Mouse (Mus musculus) embryonic facial prominence, embryonic 15.5 days (tissue): ENCODE results near the gene Ush1g. TPM values are rescaled to one million over a fixed set of nuclear protein-coding genes. Genes with fewer than 3 reads are reported as not detected.

Experiments used
- ATAC-seq: fragments of 200-750 bp; cut with Nextera tagmentation; 2 replicates; pipeline ENCODE4 v1.8.0; 2017; ENCODE audit warnings: low read depth, moderate TSS enrichment; ENCODE audit not compliant: insufficient number of reproducible peaks, low FRiP score, low TSS enrichment
- H3K27ac ChIP-seq: fragments of 300-500 bp; sonication (generic); replicated peaks from 2 replicates; pipeline ENCODE4 v1.5.1; 2015; ENCODE audit warnings: mild to moderate bottlenecking, inconsistent platforms
- H3K27me3 ChIP-seq: fragments of 300-500 bp; sonication (generic); 2 replicates; pipeline ENCODE4 v1.6.1; 2015; ENCODE audit warnings: inconsistent platforms
- H3K36me3 ChIP-seq: fragments of 300-500 bp; sonication (generic); 2 replicates; pipeline ENCODE4 v1.6.1; 2015; ENCODE audit warnings: mild to moderate bottlenecking, inconsistent platforms
- H3K4me1 ChIP-seq: fragments of 300-500 bp; sonication (generic); 2 replicates; pipeline ENCODE4 v1.6.1; 2015; ENCODE audit warnings: inconsistent platforms
- H3K4me2 ChIP-seq: fragments of 300-500 bp; sonication (generic); replicated peaks from 2 replicates; pipeline ENCODE4 v1.6.1; 2015; ENCODE audit warnings: mild to moderate bottlenecking, inconsistent platforms
- H3K4me3 ChIP-seq: fragments of 300-500 bp; sonication (generic); replicated peaks from 2 replicates; pipeline ENCODE4 v1.5.1; 2015; ENCODE audit warnings: mild to moderate bottlenecking, inconsistent platforms
- H3K9ac ChIP-seq: fragments of 300-500 bp; sonication (generic); 2 replicates; pipeline ENCODE4 v1.6.1; 2015; ENCODE audit warnings: inconsistent platforms
- H3K9me3 ChIP-seq: fragments of 300-500 bp; sonication (generic); replicated peaks from 2 replicates; pipeline ENCODE4 v1.6.1; 2016; ENCODE audit warnings: inconsistent platforms
- WGBS: fragments of 180-500 bp; shearing (Covaris S2); methylation state at CpG from one replicate; pipeline ENCODE4 v1.1.7; 2015; 5-methylcytosine and 5-hydroxymethylcytosine counted together
- polyA plus RNA-seq: library from polyadenylated mRNA; unstranded; fragments of >200 nt; fragmentation: Nextera tagmentation; extraction: Ambion mirVana; gene quantifications from 2 replicates; pipeline ENCODE4 v1.2.1, GENCODE M21; 2015

Ush1g gene
- polyA plus RNA-seq, 1 experiment from 2014 or later: 0.12 TPM

DNA sequence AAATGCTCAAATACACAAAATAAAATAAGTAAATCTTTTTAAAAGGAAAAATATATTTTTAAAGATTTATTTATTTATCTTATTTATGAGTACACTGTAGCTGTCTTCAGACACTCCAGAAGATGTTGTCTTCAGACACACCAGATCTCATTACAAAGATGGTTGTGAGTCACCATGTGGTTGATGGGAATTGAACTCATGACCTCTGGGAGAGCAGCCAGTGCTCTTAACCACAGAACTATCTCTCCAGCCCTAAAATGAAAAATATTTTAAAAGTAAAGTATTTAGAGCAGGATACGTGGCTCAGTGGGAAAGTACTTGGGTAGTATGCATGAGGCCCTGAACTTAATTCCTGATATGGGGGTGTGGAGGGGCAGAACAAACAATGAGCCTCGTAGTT is 20.5 kb downstream of the Ush1g start:
- peaks cover 34% of the 10 kb centered on the region for H3K27me3 ChIP-seq
- H3K27ac ChIP-seq: no peak overlapping the region
- H3K4me2 ChIP-seq: no peak overlapping the region
- WGBS: 79% methylated on average over 2 of the region's 2 CpGs
- peaks cover 18% of the 10 kb centered on the region for H3K4me1 ChIP-seq
- H3K9ac ChIP-seq: no peak overlapping the region
- ATAC-seq: no peak
- no peaks in the 10 kb centered on the region for H3K36me3 ChIP-seq
- 0 out of 2 replicates have a peak, but pooled peaks cover 4% of the 10 kb centered on the region for H3K9me3 ChIP-seq
- H3K4me3 ChIP-seq: no peak overlapping the region

DNA sequence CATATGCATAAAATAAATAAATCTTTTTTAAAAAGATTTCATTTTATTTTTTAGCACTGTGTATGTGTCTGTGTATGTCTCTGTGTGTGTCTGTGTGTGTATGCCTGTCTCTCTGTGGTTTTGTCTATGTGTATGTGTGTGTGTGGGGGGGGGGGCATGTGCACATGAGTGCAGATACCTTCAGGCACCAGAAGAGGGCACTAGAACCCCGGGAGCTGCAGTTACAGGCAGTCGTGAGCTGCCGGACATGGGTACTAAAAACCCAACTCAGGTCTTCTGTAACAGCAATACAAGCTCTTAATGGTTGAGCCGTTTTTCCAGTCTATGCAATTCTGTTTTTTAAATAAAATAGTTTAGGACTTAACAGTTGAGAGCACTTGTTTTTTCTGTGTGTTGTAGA is 21.1 kb downstream of the Ush1g start:
- no peaks in the 10 kb centered on the region for H3K36me3 ChIP-seq

DNA sequence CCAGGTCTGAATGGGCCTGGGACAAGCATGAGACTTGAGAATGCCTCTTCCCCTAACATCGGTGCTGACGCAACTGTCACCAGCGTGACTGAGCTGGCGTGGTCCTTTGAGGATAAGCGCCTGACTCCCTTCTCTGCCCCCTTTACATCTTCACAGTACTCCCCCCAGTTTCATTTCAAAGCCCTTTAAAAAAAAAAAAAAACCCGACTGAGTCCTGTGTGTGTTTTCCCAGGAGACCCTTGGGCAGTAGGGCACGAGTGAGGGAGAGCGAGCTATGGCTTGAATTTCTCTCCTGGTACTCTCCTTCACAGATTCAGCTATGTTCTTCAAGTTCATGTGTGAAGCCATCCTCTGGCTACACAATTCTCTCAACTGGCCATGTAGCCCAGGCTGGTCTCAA is 23.7 kb downstream of the Ush1g start:
- H3K9ac ChIP-seq: no peak overlapping the region
- 46% methylated on average over 8 of the region's 8 CpGs for WGBS
- ATAC-seq: no peak
- H3K4me3 ChIP-seq: no peak overlapping the region
- peaks cover 40% of the 10 kb centered on the region for H3K27me3 ChIP-seq
- H3K4me2 ChIP-seq: no peak overlapping the region
- no peaks in the 10 kb centered on the region for H3K36me3 ChIP-seq
- 0 out of 2 replicates have a peak, but pooled peaks cover 4% of the 10 kb centered on the region for H3K9me3 ChIP-seq
- no peak overlapping the region for H3K27ac ChIP-seq
- H3K4me1 ChIP-seq: peaks cover 9% of the 10 kb centered on the region

More for the DNA sequence above, 21.1 kb downstream of the Ush1g start:
- H3K4me2 ChIP-seq: no peak overlapping the region
- H3K9me3 ChIP-seq: 0 out of 2 replicates have a peak, but pooled peaks cover 4% of the 10 kb centered on the region
- H3K27me3 ChIP-seq: peaks cover 40% of the 10 kb centered on the region
- no peak overlapping the region for H3K4me3 ChIP-seq
- no peak overlapping the region for H3K9ac ChIP-seq
- WGBS: 85% methylated on average over 4 of the region's 4 CpGs
- no peak overlapping the region for H3K27ac ChIP-seq
- peaks cover 18% of the 10 kb centered on the region for H3K4me1 ChIP-seq
- no peak for ATAC-seq

DNA sequence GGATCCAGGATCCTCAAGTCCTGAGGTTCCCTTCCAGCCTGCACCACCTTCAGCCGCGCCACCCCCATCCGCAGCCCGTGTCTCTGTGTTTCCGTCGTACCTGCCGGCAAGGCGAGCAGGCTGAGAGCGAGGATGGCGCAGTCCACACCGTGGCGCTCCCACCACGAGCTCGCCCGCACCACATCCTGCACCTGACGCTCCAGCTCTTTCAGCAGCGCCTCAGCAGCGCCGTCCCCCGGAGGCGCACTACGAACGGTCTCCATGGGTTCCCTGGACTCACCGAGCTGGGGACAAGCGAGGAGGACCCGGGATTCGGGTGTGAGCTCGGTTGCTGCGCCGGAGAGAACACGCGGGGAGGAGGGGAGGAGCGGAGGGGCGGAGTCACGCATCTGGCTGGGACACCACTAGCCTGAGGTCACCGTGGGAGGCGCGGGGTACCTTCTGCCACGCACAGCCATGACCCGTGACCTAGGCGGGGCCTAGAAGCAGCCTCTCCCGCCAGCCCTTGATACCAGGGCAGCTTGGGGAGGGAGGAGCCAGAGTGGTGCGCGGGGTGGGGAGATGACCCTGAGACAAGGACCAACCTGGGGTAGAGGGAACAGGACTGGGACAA is 24.5 kb downstream of the Ush1g start, which contains the start of gene Fads6:
Gene Fads6 (minus strand): TSS at position 450 of the 613 bp plus-strand sequence.
- peak within 1 kb of the TSS; percentile 44 for H3K4me3 ChIP-seq
- peaks cover 40% of the 10 kb centered on the region for H3K27me3 ChIP-seq
- no peaks in the 10 kb centered on the region for H3K36me3 ChIP-seq
- under 1% methylated on average over 43 of the region's 44 CpGs for WGBS
- peaks cover 9% of the 10 kb centered on the region for H3K4me1 ChIP-seq
- H3K9ac ChIP-seq: no peak within 1 kb of the TSS
- H3K27ac ChIP-seq: no peak within 1 kb of the TSS
- peak; percentile 41; the same call in 1 of the 2 replicates for ATAC-seq
- H3K9me3 ChIP-seq: 0 out of 2 replicates have a peak, but pooled peaks cover 4% of the 10 kb centered on the region
- peak within 1 kb of the TSS; percentile 88 for H3K4me2 ChIP-seq

DNA sequence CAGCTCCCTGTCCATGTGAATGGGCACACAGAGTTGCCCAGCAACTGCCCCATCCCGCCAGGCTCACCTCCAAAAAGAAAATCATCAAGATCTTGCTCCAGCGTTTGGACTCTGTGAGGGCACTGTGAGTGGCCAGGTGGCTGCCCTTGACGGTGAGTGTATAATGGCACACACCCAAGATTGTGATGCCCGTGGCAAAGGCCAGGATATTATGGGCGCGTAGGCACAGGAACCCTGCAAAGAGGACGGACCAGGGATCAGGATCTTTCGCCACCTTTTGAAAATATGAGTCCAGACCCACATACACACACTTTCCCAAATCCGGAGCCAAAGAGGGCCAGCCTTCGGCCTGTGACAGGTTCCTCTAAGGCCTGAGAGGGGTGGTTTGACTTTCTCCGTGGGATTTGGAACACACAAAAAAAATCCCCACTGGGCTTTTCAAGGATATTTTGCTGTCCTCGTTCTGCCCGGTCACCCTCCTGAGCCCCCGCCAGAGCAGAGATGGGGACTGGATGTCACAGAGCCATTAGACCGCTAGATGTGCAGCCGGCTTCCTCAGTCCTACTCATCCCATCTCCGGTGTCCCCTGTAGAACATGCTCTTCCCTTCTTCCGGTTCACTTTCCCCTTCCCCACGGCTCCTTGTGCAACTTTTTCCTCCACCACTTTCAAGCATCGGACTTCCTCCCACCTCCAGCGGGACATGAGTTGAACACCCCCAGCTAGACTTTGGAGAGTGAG is 25.2 kb downstream of the Ush1g start:
- no peak for ATAC-seq
- Histone ChIP-seq H3K9ac (no peak overlapping the region), H3K4me1 (peaks cover 9% of the 10 kb centered on the region), H3K9me3 (0 out of 2 replicates have a peak, but pooled peaks cover 4% of the 10 kb centered on the region), H3K4me3 (peak overlapping the region; percentile 44), H3K4me2 (peak overlapping the region; percentile 88), H3K36me3 (no peaks in the 10 kb centered on the region), H3K27me3 (peaks cover 40% of the 10 kb centered on the region), H3K27ac (no peak overlapping the region)
- 56% methylated on average over 21 of the region's 21 CpGs for WGBS

DNA sequence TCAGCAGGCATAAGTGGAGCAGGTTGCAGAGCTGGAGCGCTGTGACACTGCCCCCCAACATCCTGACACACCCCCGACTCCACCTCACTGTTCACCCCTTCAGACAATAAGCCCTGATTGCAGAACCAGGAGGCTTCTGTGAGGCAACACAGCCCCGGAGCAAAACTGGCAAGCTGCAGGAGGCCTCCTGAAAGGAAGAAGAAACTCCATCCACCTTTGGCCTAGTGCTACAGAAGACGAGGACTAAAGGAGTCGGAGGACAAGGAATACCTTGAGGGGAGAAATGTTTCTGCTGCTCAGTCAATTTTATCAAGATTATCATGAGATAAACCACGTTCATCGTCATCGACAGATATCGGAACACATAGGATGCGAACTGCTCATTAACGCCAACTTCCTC is 25.9 kb downstream of the Ush1g start:
- Histone ChIP-seq H3K27ac (no peak overlapping the region), H3K4me1 (peaks cover 9% of the 10 kb centered on the region), H3K27me3 (peaks cover 40% of the 10 kb centered on the region), H3K4me2 (no peak overlapping the region), H3K36me3 (no peaks in the 10 kb centered on the region), H3K9ac (no peak overlapping the region), H3K4me3 (no peak overlapping the region), H3K9me3 (0 out of 2 replicates have a peak, but pooled peaks cover 3% of the 10 kb centered on the region)
- WGBS: 83% methylated on average over 11 of the region's 11 CpGs
- no peak for ATAC-seq

DNA sequence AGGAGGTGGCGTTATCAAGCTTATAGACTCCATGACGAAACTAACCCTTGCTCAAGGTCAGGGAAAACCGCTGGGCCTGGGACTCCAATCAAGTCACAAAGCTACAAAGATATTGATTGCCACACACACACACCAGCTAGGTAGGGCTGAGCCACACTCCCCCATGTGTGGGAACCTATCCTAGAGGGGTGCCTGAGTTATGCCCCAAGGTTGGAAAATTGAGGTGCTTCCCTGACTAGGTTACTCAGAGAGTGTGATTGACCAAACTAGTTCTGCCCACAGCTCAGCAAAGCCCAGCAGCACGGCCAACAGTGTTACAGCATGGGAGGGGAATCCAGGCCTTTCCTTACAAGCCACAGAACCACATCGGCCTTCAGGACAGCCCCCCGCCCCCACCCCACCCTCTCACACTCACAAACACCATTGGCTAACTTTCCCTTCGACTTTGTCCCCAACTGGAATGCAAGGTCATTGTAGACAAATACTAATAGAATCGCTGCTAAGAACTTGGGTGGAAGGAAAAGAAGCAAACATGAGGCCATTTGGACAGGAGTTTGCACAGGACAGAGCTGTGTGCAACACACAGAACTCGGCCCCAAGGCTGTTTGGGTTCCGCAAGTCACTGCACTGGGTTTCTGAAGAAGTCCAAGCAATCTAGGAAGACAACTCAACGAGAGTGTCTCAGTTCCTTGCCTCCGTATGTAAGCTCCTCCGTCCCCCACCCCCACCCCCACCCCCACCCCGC is 29.0 kb downstream of the Ush1g start:
- peaks cover 20% of the 10 kb centered on the region for H3K27me3 ChIP-seq
- H3K4me3 ChIP-seq: no peak overlapping the region
- no peak overlapping the region for H3K4me2 ChIP-seq
- no peak for ATAC-seq
- WGBS: 55% methylated on average over 14 of the region's 14 CpGs
- no peaks in the 10 kb centered on the region for H3K9me3 ChIP-seq
- no peaks in the 10 kb centered on the region for H3K36me3 ChIP-seq
- H3K4me1 ChIP-seq: peaks cover 9% of the 10 kb centered on the region
- no peak overlapping the region for H3K9ac ChIP-seq
- no peak overlapping the region for H3K27ac ChIP-seq

DNA sequence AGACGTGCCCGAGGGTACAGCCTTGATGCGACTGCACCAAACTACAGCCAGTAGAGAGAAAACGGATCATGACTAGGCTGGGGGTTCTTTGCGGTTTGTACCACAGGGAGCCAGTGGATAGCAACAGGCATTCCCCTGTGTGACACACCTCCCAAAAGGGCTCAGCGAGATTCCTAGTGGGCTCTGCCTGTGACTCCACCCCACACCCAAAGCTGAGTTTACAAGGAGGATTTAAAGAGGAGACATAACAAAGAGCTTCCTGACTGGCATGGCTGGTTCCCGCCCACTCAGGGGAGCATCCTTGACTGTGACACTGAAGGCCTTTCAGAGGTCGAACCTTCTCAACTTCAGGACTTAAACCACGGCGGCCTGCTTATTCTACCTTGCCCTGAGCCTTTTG is 30.3 kb downstream of the Ush1g start:
- 70% methylated on average over 10 of the region's 10 CpGs for WGBS
- Histone ChIP-seq H3K27ac (no peak overlapping the region), H3K4me1 (no peaks in the 10 kb centered on the region; the same call in 1 of the 2 replicates), H3K9ac (no peak overlapping the region), H3K27me3 (peaks cover 8% of the 10 kb centered on the region; the same call in 1 of the 2 replicates), H3K36me3 (no peaks in the 10 kb centered on the region), H3K4me2 (no peak overlapping the region), H3K4me3 (no peak overlapping the region), H3K9me3 (no peaks in the 10 kb centered on the region)
- no peak for ATAC-seq

DNA sequence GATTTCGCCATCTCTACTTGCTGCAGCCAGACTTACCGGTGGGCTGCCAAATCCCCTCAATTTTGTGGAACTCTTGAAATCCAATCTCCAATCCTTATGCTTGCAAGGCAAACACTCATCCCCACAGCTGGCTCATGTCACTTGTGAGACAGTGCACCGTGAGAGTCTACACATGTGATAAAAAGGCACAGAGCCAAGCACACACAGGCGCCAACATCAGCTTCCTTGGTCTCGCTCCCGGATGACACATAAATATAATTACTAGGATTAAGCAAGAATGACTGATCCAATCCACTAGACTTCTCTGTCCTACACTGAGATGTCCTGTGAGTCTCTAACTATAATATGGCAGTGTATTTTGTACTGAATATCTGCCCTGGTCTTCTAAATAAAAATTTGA is 30.9 kb downstream of the Ush1g start:
- H3K9me3 ChIP-seq: no peaks in the 10 kb centered on the region
- no peaks in the 10 kb centered on the region for H3K36me3 ChIP-seq
- no peak overlapping the region for H3K27ac ChIP-seq
- peaks cover 2% of the 10 kb centered on the region; the same call in 1 of the 2 replicates for H3K27me3 ChIP-seq
- no peak overlapping the region for H3K4me2 ChIP-seq
- WGBS: 49% methylated on average over 6 of the region's 6 CpGs
- no peak for ATAC-seq
- no peak overlapping the region for H3K4me3 ChIP-seq
- no peaks in the 10 kb centered on the region; the same call in 1 of the 2 replicates for H3K4me1 ChIP-seq
- H3K9ac ChIP-seq: no peak overlapping the region

DNA sequence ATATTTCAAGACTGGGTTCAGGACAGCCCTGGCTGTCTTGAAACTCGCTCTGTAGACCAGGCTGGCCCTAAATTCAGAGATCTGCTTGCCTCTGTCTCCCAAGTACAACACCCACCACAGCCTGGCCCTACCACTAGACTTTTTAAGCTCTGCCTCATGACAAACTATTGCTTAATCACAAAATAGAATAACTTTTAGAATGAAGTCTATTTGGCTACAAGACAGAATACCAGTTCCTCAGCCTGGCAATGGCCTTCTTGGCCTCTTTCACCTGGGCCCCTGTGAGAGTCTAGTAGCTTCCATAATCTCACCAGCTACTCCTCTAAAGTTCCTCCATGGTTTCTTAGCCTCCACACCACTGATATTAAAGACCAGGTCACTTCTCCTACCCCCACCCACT is 31.5 kb downstream of the Ush1g start:
- 100% methylated on average over 1 of the region's 1 CpGs for WGBS
- Histone ChIP-seq H3K27ac (no peak overlapping the region), H3K9me3 (no peaks in the 10 kb centered on the region), H3K4me2 (no peak overlapping the region), H3K36me3 (no peaks in the 10 kb centered on the region), H3K27me3 (no peaks in the 10 kb centered on the region), H3K9ac (no peak overlapping the region), H3K4me3 (no peak overlapping the region), H3K4me1 (no peaks in the 10 kb centered on the region; the same call in 1 of the 2 replicates)
- no peak for ATAC-seq

DNA sequence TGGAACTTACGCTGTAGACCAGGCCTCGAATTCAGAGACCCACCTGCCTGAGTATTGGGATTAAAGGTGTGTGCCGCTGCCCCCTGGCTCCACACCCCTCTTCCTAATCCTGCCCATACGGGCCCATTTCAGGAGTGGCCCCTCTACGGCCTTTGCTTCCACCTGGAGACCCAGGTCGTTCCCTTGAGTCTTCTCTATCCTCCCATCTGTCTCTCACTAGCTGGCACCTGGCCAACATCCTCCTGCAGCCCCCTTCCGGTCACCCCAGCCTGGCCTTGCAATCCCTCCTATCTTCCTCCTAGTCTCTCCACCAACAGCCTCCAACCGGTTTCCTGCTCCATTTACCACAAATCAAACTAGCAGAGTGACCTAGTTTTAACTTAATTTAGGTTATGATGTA is 32.0 kb downstream of the Ush1g start:
- WGBS: 78% methylated on average over 8 of the region's 8 CpGs
- Histone ChIP-seq H3K4me3 (no peak overlapping the region), H3K4me2 (no peak overlapping the region), H3K36me3 (no peaks in the 10 kb centered on the region), H3K9me3 (no peaks in the 10 kb centered on the region), H3K4me1 (no peaks in the 10 kb centered on the region; the same call in 1 of the 2 replicates), H3K27me3 (no peaks in the 10 kb centered on the region), H3K9ac (no peak overlapping the region), H3K27ac (no peak overlapping the region)
- ATAC-seq: no peak
